Mouse (Mus musculus): ENCODE data around the gene Abcg5.

Abcg5 gene

GRCm38 (mm10) chr17:84645119-84645518, 37.7 kb downstream of the Abcg5 start:
- DNase-seq (ENCODE audit: low spot score in 2 of 2) = no peak

GRCm38 (mm10) chr17:84644292-84645050, 38.3 kb downstream of the Abcg5 start:
- DNase-seq (ENCODE audit: low spot score in 2 of 2) = no peak

GRCm38 (mm10) chr17:84642324-84642723, 40.5 kb downstream of the Abcg5 start:
- peak in 1 of 2 experiments; percentile 13 for DNase-seq (ENCODE audit: low spot score in 2 of 2)

- peak in 1 of 2 experiments; percentile 61 for DNase-seq (ENCODE audit: low spot score in 2 of 2)
These were observed 40.9 kb downstream of the Abcg5 start for GRCm38 (mm10) chr17:84641893-84642292.

GRCm38 (mm10) chr17:84639796-84640378, 42.9 kb downstream of the Abcg5 start:
- no peak for DNase-seq (ENCODE audit: low spot score in 2 of 2)

GRCm38 (mm10) chr17:84637971-84638370, 44.8 kb downstream of the Abcg5 start:
- no peak for DNase-seq (ENCODE audit: low spot score in 2 of 2)

- no peak for DNase-seq (ENCODE audit: low spot score in 2 of 2)
These were observed 46.5 kb downstream of the Abcg5 start for GRCm38 (mm10) chr17:84636328-84636727.

GRCm38 (mm10) chr17:84633443-84633842, 49.4 kb downstream of the Abcg5 start:
- DNase-seq (ENCODE audit: low spot score in 2 of 2) = no peak

GRCm38 (mm10) chr17:84631836-84632235, 51.0 kb downstream of the Abcg5 start:
- no peak for DNase-seq (ENCODE audit: low spot score in 2 of 2)

GRCm38 (mm10) chr17:84628611-84629010, 54.2 kb downstream of the Abcg5 start:
- DNase-seq (ENCODE audit: low spot score in 2 of 2) = no peak

- DNase-seq (ENCODE audit: low spot score in 2 of 2) = no peak
These were observed 55.1 kb downstream of the Abcg5 start for GRCm38 (mm10) chr17:84627721-84628120.

GRCm38 (mm10) chr17:84626857-84627305, 55.9 kb downstream of the Abcg5 start:
- DNase-seq (ENCODE audit: low spot score in 2 of 2) = no peak

GRCm38 (mm10) chr17:84626276-84626856, 56.4 kb downstream of the Abcg5 start, which contains the start of gene Dync2li1:
Gene Dync2li1, plus strand, starts transcription at chr17:84626496.
- DNase-seq (ENCODE audit: low spot score in 2 of 2) = peak; percentile 76 to 93

- no peak for DNase-seq (ENCODE audit: low spot score in 2 of 2)
These were observed 59.9 kb downstream of the Abcg5 start for GRCm38 (mm10) chr17:84622873-84623272.

GRCm38 (mm10) chr17:84622028-84622427, 60.8 kb downstream of the Abcg5 start:
- no peak for DNase-seq (ENCODE audit: low spot score in 2 of 2)

GRCm38 (mm10) chr17:84621209-84621608, 61.6 kb downstream of the Abcg5 start:
- no peak for DNase-seq (ENCODE audit: low spot score in 2 of 2)

- no peak for DNase-seq (ENCODE audit: low spot score in 2 of 2)
These were observed 62.2 kb downstream of the Abcg5 start for GRCm38 (mm10) chr17:84620610-84621009.

GRCm38 (mm10) chr17:84620076-84620475, 62.7 kb downstream of the Abcg5 start:
- DNase-seq (ENCODE audit: low spot score in 2 of 2) = no peak

- DNase-seq (ENCODE audit: low spot score in 2 of 2) = no peak
These were observed 63.7 kb downstream of the Abcg5 start for GRCm38 (mm10) chr17:84619112-84619511.

- no peak for DNase-seq (ENCODE audit: low spot score in 2 of 2)
These were observed 64.9 kb downstream of the Abcg5 start for GRCm38 (mm10) chr17:84617953-84618352.

- DNase-seq (ENCODE audit: low spot score in 2 of 2) = no peak
These were observed 66.2 kb downstream of the Abcg5 start for GRCm38 (mm10) chr17:84616526-84617074.

- no peak for DNase-seq (ENCODE audit: low spot score in 2 of 2)
These were observed 67.0 kb downstream of the Abcg5 start for GRCm38 (mm10) chr17:84615811-84616210.
